Mouse (Mus musculus) layer of hippocampus, adult 11-12 months (tissue): ENCODE measurements around the gene Dusp2.

Source experiments
- DNase-seq: peaks from one replicate; pipeline ENCODE4 v3.0.0; 2022; ENCODE audit warnings: low spot score

Gene Dusp2

DNA sequence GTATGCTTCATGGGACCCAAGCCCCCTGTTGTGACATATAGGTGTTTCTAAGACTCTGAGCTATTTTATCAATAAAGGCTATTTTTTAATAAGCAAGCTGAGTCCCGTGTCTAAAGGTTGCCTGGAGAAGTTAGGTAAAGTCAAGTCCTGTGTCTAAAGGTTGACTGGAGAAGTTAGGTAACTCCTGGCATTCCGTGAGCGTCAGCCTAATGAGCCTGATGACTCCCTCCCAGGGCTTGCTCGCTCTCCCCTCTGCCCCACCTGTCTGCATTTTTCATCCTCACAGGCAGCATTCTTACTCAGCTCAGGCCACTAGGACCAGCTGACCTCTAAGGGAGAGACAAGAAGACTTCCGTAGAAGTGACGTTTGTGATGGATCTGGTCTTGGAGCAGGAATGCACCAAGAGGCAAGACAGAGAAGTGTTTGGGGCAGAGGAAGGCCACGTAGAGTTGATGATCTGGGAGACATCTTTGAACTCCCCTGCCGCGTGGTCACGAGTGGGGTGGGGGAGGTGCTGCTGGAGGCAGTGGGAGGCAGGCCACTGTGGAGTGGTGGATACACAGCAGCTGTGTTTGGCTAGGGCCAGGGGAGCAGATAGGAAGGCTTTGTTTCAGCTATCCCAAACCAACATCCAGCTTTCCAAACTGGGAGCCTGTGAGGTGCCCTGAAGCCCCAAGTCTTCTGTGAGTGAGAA lies 31.3 kb downstream of the Dusp2 start:
- no peak for DNase-seq

DNA sequence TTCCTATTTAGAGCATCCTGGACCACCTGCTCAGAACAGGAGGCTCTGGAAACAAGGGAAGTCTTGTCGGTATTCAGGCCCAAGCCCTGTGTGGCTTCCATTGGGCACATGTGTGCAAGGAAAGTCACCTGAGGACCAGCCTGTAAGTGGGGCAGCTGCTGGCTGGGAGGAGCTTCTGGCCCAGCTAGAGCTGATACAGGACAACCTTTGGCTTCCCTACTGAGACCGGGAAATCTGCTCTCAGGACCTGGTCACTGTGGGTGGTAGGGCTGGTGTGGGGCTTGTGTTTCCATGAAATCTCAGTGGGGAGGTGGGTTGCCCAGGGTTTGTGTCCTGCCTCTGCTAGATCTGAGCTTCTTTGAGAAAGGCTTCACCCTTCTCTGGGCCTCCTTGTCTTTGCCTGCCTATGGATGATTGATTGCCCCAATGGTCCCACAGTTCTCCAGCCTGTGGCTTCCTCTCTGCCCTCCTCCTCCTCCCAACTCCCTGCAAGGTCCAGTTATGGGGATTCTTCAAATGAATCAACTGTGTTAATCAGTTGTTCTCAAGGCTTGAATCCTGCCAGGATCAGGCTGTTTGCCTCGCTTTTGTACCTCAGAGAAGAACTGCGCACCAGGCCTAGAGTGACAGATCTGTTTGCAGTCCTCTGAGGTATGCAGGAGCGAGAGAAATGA lies 33.9 kb downstream of the Dusp2 start:
- no peak for DNase-seq

DNA sequence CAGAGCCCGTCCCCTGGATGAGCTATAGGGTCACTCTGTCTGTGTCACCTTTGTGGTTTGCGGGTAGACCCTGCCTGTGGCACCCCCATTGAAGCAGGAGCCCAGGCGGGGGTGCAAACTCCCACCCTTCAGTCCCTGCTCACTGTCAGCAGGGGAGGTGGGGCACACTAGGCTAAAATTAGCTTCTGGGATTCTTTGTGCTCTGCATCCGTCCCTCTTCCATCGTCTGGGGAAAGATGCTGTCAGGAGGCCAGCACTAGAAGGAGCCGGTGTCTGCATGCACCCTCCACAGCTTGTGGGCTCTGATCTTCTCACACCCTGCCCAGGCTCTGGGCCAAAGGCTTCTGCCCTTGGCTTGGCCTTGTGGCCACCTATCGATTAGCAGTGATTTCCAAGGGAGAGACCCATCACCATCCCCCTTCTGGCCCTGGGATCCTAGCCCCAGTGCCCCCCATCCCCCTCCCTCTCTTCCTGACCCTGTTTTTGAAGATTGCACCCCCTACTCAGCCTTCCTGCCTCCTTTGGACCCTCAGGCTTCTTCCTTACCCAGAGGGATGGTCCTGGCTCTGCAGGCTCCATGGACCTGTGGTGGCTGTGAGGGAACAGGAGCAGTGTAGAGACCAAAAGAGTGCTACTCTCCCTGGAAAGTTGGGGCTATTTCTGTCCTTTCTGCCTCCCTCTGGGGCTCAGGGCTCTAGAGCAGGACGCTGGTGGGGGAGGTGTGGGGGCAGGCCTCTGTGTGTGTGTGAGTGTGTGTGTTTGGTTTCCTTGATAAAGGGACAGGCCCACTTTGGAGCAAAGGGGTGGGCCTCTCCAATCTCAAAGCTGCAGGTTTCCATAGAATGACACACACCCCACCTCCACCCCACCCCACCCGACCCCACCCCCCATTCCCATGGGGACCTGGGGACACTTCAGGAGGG lies 34.9 kb downstream of the Dusp2 start:
- no peak for DNase-seq

DNA sequence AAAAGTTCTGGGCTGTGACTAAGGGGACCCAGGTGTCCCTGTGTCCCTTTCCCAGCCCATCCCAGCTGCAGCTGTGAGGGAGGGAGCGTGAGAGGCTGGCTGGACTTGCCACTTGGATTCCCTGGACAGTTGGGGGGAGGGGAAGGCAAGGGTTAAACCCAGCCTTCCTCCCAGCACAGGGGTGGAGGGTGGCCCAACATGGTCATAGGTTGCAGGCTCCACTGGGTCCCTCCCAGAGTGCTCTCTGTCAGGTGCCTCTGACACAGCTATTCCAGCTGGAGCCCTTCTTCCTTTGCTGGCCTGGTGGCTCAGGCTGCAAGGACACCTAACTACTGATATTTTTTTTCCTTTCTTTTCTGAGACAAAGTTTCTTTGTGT lies 35.5 kb downstream of the Dusp2 start:
- DNase-seq, result no peak

DNA sequence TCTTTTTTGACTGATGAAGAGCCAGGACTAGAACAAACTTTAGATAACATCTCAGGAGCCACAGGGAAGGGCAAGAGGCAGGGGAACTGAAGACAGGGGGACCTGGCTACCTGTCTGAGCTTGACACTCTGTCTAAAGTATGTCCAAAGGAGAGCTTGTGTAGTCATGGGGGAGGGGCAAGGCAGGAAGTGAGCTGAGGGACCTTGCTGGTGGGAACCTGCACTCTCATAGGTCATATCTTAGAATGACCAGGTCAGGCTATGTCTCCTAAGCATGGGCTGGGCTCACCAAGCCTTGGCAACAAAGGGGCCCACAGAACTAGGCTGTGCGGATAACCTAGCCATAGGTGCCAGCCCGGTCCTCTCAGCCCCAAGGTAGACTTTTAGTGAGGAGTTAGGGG lies 36.1 kb downstream of the Dusp2 start:
- no peak for DNase-seq

DNA sequence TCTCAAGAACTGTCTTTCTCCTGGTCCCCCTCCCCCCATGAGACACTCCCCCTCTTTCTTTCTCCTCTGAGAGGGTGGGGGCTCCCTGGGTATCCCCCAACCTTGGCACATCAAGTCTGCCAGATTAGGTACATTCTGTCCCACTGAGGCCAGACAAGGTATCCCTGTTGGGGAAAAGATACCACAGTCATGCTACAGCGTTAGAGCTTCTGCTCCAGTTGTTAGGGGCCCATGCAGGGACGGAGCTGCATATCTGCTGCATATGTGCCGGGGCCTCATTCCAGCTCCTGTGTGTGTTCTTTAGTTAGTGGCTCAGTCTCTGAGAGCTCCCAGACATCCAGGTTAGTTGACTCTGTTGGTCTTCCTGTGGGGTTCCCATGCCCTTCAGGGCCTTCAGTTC lies 38.2 kb downstream of the Dusp2 start:
- DNase-seq, result no peak

DNA sequence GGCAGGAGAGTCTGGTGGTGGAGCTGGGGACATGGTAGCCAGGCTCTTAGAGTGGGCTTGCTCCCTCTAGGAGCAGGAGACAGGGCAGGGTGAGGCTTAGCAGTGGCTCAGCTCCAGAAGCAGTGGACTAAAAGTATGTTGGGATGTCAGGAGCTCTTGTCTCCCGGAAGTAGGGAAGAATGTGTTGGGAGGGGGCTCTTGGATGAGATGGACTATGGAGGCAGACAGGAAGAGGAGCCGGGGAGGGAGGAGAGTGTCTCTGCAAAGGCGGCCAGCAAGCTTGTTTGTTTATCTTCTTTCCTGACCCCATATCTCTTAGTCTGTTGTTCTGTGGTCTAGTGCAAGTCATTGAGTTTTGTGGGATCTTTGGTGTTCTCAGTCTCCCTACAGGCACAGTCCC lies 39.1 kb downstream of the Dusp2 start:
- DNase-seq, result no peak

DNA sequence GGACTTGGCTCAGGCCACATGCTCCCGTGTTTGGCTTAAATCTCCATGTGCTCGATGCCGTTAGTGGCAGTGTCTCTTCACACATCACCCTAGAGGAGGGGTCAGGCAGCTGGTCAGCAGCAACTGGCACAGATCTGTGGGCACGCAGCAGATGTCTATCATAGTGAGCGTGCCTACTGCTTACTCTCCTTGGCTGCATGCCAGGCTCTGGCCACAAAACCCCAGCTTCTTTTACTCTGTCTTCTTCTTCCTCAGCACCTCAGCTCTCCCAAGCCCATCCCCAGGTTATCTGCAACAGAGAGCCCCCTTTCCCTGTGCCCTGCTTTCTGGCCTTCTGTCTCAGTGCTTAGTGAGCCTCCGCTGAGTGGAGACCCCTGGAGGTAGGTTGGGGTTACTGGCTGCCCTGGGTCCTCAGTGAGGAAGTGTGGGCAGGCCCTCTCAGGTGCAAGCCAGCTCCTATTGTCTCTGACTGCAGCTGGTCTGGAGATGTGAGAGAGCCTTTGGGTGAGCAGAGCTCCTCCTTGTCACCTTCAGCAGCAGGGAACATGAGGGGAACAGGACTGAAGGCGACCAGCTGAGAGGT lies 39.9 kb downstream of the Dusp2 start:
- DNase-seq, result no peak

DNA sequence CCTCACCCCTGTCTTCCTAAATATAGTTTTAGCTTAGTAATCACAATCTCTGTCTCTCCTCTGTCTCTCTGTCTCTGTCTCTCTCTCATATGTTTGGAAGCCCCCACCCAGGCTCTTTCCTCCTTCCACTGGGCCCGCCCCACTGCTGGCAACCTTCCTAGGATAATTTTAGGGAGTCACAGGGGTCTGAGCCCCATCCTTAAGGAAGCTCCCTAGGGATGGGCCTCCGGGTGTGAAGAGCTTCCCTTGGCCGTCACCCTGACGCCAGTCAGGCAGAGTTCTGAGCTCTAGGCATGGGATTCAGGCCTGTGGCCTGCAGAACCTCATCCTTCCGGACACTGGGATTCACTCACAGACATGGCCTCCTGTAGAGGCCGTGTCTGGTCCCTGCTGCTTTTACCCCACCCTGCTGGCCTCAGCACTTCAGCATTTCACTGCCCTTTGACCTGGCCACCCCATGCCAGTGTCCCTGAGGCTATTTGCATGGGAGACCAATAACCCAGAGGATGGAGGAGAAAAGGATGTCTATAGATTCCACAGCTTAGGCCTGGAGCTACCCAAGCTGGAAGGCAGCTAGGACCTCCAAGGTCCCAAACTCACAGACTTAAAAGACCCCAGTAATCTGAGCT lies 40.6 kb downstream of the Dusp2 start:
- DNase-seq, result no peak

DNA sequence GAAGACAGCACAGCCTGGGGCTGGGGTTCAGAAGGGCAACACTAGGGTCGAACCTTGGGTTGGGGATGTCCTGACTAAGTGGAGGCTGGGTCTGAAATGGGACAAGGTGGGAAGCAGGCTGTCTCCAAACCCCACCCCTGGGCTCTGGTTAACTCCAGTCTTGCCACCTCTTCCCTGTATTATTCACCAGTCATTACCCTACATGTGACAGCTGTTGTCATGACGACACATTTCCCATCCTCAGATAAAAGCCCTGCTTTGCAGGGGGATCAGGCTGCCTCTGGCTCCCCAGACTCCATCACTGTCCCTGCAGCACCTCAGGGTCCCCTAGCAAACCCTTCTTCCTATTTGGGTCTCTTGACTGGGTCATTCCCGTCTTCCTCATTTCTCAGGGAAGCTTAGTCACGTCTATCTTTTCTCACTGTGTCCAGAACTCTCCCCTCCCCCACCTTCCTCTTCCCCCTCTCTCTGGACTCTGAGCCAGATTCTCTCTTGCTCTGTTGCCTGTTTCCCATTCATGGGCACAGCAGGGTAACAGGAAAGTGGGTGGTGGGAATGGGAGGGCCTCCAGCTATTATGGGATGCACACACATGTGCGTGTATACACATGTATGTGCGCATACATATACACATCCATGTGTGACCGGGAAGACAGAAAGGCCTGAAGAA lies 42.1 kb downstream of the Dusp2 start:
- DNase-seq, result no peak

DNA sequence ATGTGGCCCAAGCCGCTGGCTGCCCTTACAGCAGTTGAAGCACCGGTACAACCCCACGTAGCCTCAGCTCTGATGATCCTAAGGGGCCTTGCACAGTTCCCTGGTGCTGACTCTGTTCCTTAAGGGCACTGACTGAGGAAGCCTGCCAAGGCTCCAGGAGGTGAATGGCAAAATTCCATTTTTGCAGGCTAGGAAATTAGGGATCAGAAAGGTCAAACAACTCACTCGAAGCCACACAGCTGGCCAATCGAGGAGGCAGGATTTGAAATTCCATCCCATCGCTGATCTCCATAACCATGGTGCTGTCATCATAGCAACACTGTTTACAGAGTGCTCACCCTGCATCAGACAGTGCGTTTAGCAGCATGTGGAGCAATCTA lies 42.6 kb downstream of the Dusp2 start:
- no peak for DNase-seq

DNA sequence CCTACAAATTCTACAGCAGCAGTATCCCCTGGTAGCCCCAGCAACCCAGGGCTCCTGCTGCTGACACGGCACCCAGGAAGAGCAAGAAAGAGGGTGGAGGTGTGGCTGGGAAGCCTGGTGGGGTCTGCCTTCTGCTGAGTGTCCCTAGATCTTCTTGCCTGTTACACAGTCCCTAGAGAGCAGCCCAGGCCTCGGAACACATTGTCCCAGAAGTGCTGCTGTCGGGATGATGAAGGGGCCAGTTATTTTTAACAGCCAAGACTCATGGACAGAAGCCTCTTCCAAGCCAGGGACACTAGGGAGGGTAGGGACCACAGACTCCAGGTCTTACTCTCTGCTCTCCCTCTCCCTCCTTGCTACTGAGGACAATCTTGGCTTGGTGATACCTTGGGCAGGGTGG lies 43.3 kb downstream of the Dusp2 start:
- DNase-seq, result no peak

DNA sequence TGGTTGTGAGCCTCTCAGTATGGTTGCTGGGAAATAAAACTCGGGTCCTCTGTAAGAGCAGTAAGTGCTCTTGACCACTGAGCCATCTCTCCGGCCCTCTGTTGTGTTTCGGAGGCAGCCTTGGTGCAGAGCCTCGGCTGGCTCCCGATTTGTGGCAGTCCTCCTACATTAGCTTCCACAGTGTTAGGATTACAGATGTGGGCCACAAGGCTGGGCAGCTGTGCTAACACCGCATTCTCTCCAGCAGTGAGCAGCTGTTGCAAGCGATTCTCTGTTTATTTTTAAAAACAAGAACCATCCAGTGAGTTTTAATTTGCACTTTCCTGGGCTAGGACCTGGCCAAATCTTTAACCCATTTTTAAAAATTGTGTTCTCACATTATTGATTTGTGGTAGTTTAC lies 47.9 kb downstream of the Dusp2 start:
- DNase-seq, result no peak

DNA sequence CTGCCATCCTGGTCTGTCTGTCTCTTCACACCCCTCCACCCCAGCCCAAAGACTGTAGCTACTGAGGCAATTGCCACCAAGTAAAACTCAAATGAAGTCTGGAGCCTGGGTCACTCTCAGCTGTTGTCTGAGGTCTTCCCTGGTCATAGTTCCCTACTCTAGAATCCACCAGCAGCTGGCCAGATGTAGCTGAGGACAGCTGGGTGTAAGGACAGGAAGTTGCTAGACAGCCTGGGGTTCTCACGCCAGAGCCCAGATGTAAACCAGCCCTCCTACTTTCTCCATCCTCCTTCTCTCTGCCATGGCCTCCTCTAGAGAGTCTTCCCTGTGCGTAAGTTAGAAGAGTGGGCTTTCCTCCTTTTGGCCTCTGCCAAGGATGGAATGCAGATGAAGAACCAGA lies 51.6 kb downstream of the Dusp2 start:
- DNase-seq, result no peak
